Mouse (Mus musculus): Measurements from ENCODE around the gene Prdm10. TPM values are rescaled to one million over a fixed set of nuclear protein-coding genes. Genes with fewer than 3 reads are reported as not detected.

The Prdm10 gene
- polyA plus RNA-seq, 1 experiment from 2014 or later, result 7.7 TPM

GRCm38 (mm10) chr9:31243306-31243938 is 36.9 kb upstream of the Prdm10 start:
- Histone ChIP-seq H3K4me2 (ENCODE audit: low read depth, severe bottlenecking) (no peak overlapping the region), H3K27ac (replicated peaks; ENCODE audit: low read depth, low read length) (no peak overlapping the region), H3K36me3 (ENCODE audit: control insufficient read depth, insufficient read depth, low read length) (no peaks in the 10 kb centered on the region), H3K27me3 (ENCODE audit: control insufficient read depth, insufficient read depth, low read length) (no peaks in the 10 kb centered on the region), H3K9me3 (ENCODE audit: control insufficient read depth, low read length) (no peaks in the 10 kb centered on the region), H3K4me3 (ENCODE audit: low read depth, low read length) (no peak overlapping the region), H3K4me1 (ENCODE audit: control insufficient read depth, insufficient read depth, low read length) (no peaks in the 10 kb centered on the region), H3K9ac (ENCODE audit: low read length) (no peak overlapping the region)
- ATAC-seq (ENCODE audit: insufficient number of reproducible peaks, low FRiP score, low TSS enrichment, low read depth), result no peak
- 70% methylated on average over 18 of the region's 18 CpGs for WGBS
- no peak for DNase-seq (ENCODE audit: low spot score)

DNA sequence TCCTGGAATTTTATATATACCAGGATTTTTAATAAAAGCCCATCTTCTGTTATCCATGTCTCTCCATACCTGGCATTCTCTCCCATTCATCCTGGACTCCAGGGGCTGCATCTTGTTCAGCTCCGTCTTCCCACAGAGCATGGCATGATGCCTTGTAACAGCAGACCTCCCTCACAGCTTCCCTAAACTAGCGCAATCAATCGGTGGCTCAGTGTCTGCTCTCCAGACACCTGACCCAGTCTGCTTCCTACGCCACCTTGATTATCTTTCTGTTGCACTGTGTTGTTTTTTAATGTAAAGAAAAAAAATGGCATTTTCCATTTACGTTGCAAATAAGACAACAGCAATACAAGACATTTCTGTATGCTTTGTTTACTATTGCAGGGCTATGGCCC is 36.4 kb upstream of the Prdm10 start:
- no peaks in the 10 kb centered on the region for H3K27me3 ChIP-seq (ENCODE audit: control insufficient read depth, insufficient read depth, low read length)
- no peak for ATAC-seq (ENCODE audit: insufficient number of reproducible peaks, low FRiP score, low TSS enrichment, low read depth)
- H3K4me1 ChIP-seq (ENCODE audit: control insufficient read depth, insufficient read depth, low read length), result no peaks in the 10 kb centered on the region
- no peak overlapping the region for H3K9ac ChIP-seq (ENCODE audit: low read length)
- H3K27ac ChIP-seq (replicated peaks; ENCODE audit: low read depth, low read length), result no peak overlapping the region
- no peak overlapping the region for H3K4me2 ChIP-seq (ENCODE audit: low read depth, severe bottlenecking)
- 75% methylated on average over 5 of the region's 5 CpGs for WGBS
- H3K36me3 ChIP-seq (ENCODE audit: control insufficient read depth, insufficient read depth, low read length), result no peaks in the 10 kb centered on the region
- no peaks in the 10 kb centered on the region for H3K9me3 ChIP-seq (ENCODE audit: control insufficient read depth, low read length)
- no peak for DNase-seq (ENCODE audit: low spot score)
- H3K4me3 ChIP-seq (ENCODE audit: low read depth, low read length), result no peak overlapping the region

DNA sequence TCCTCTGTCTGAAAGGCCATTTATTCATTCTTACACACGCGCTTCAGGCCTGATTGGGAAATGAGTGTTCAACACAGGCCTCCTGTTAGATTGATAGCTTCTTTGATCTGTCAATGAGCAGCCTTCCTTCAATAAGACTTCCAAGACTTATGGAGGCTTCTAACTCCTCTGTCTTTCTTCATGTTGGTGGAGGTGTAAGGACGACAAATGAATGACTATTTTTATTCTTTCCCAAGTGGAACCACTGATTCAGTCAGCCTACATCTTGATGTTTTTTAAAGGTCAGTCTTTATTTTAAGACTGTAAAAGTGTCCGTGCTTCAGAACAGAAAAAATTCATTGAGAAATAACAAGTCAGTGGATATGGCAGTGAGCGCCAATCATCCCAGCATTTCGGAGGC is 35.3 kb upstream of the Prdm10 start:
- no peaks in the 10 kb centered on the region for H3K9me3 ChIP-seq (ENCODE audit: control insufficient read depth, low read length)
- no peaks in the 10 kb centered on the region for H3K36me3 ChIP-seq (ENCODE audit: control insufficient read depth, insufficient read depth, low read length)
- no peak overlapping the region for H3K4me2 ChIP-seq (ENCODE audit: low read depth, severe bottlenecking)
- H3K9ac ChIP-seq (ENCODE audit: low read length), result no peak overlapping the region
- DNase-seq (ENCODE audit: low spot score) (no peak), ATAC-seq (ENCODE audit: insufficient number of reproducible peaks, low FRiP score, low TSS enrichment, low read depth) (no peak)
- H3K27ac ChIP-seq (replicated peaks; ENCODE audit: low read depth, low read length), result no peak overlapping the region
- H3K27me3 ChIP-seq (ENCODE audit: control insufficient read depth, insufficient read depth, low read length), result no peaks in the 10 kb centered on the region
- H3K4me3 ChIP-seq (ENCODE audit: low read depth, low read length), result no peak overlapping the region
- 74% methylated on average over 6 of the region's 6 CpGs for WGBS
- no peaks in the 10 kb centered on the region for H3K4me1 ChIP-seq (ENCODE audit: control insufficient read depth, insufficient read depth, low read length)

DNA sequence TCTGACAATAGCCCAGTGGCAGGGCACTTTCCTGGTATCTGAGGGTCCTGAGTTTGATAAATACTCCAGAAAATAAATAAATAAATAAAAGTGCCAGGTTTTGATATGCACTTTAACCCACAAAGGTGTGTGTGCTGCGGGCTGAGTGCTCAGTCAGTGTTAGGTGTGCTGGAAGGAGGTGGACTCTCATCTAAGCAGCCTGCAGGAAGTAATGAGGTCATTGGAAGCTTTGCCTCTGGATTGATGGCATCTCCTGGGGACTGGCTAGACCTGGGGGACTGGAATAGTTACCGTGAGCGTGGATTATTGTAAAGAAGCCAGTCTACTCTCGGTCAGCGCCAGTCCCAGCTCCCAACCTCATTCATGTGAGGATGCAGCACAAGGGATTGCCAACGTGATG is 33.9 kb upstream of the Prdm10 start:
- WGBS, result 69% methylated on average over 6 of the region's 6 CpGs
- no peak for ATAC-seq (ENCODE audit: insufficient number of reproducible peaks, low FRiP score, low TSS enrichment, low read depth)
- H3K27me3 ChIP-seq (ENCODE audit: control insufficient read depth, insufficient read depth, low read length), result no peaks in the 10 kb centered on the region

GRCm38 (mm10) chr9:31247447-31248220 is 32.7 kb upstream of the Prdm10 start:
- no peaks in the 10 kb centered on the region for H3K36me3 ChIP-seq (ENCODE audit: control insufficient read depth, insufficient read depth, low read length)
- H3K4me2 ChIP-seq (ENCODE audit: low read depth, severe bottlenecking), result no peak overlapping the region
- no peak overlapping the region for H3K9ac ChIP-seq (ENCODE audit: low read length)
- no peak overlapping the region for H3K4me3 ChIP-seq (ENCODE audit: low read depth, low read length)
- H3K4me1 ChIP-seq (ENCODE audit: control insufficient read depth, insufficient read depth, low read length), result no peaks in the 10 kb centered on the region
- DNase-seq (ENCODE audit: low spot score), result no peak
- no peak overlapping the region for H3K27ac ChIP-seq (replicated peaks; ENCODE audit: low read depth, low read length)
- no peaks in the 10 kb centered on the region for H3K9me3 ChIP-seq (ENCODE audit: control insufficient read depth, low read length)
- 84% methylated on average over 8 of the region's 8 CpGs for WGBS
- no peak for ATAC-seq (ENCODE audit: insufficient number of reproducible peaks, low FRiP score, low TSS enrichment, low read depth)
- H3K27me3 ChIP-seq (ENCODE audit: control insufficient read depth, insufficient read depth, low read length), result no peaks in the 10 kb centered on the region

More for the DNA sequence above, 33.9 kb upstream of the Prdm10 start:
- no peak overlapping the region for H3K9ac ChIP-seq (ENCODE audit: low read length)
- no peaks in the 10 kb centered on the region for H3K9me3 ChIP-seq (ENCODE audit: control insufficient read depth, low read length)
- no peaks in the 10 kb centered on the region for H3K36me3 ChIP-seq (ENCODE audit: control insufficient read depth, insufficient read depth, low read length)
- no peak overlapping the region for H3K4me3 ChIP-seq (ENCODE audit: low read depth, low read length)
- no peak for DNase-seq (ENCODE audit: low spot score)
- no peak overlapping the region for H3K27ac ChIP-seq (replicated peaks; ENCODE audit: low read depth, low read length)
- H3K4me2 ChIP-seq (ENCODE audit: low read depth, severe bottlenecking), result no peak overlapping the region
- no peaks in the 10 kb centered on the region for H3K4me1 ChIP-seq (ENCODE audit: control insufficient read depth, insufficient read depth, low read length)

- H3K9me3 ChIP-seq (ENCODE audit: control insufficient read depth, low read length), result no peaks in the 10 kb centered on the region
- no peaks in the 10 kb centered on the region for H3K36me3 ChIP-seq (ENCODE audit: control insufficient read depth, insufficient read depth, low read length)
- 85% methylated on average over 10 of the region's 10 CpGs for WGBS
- ATAC-seq (ENCODE audit: insufficient number of reproducible peaks, low FRiP score, low TSS enrichment, low read depth) (no peak), DNase-seq (ENCODE audit: low spot score) (no peak)
- H3K27ac ChIP-seq (replicated peaks; ENCODE audit: low read depth, low read length), result no peak overlapping the region
- H3K4me3 ChIP-seq (ENCODE audit: low read depth, low read length), result no peak overlapping the region
- no peaks in the 10 kb centered on the region for H3K27me3 ChIP-seq (ENCODE audit: control insufficient read depth, insufficient read depth, low read length)
- H3K4me2 ChIP-seq (ENCODE audit: low read depth, severe bottlenecking), result no peak overlapping the region
- H3K4me1 ChIP-seq (ENCODE audit: control insufficient read depth, insufficient read depth, low read length), result no peaks in the 10 kb centered on the region
- H3K9ac ChIP-seq (ENCODE audit: low read length), result no peak overlapping the region
Measured at GRCm38 (mm10) chr9:31252182-31252799, 28.0 kb upstream of the Prdm10 start.

- DNase-seq (ENCODE audit: low spot score) (no peak), ATAC-seq (ENCODE audit: insufficient number of reproducible peaks, low FRiP score, low TSS enrichment, low read depth) (no peak)
- Histone ChIP-seq H3K9ac (ENCODE audit: low read length) (no peak overlapping the region), H3K4me3 (ENCODE audit: low read depth, low read length) (no peak overlapping the region), H3K27ac (replicated peaks; ENCODE audit: low read depth, low read length) (no peak overlapping the region), H3K4me2 (ENCODE audit: low read depth, severe bottlenecking) (no peak overlapping the region), H3K27me3 (ENCODE audit: control insufficient read depth, insufficient read depth, low read length) (no peaks in the 10 kb centered on the region), H3K9me3 (ENCODE audit: control insufficient read depth, low read length) (no peaks in the 10 kb centered on the region), H3K36me3 (ENCODE audit: control insufficient read depth, insufficient read depth, low read length) (no peaks in the 10 kb centered on the region), H3K4me1 (ENCODE audit: control insufficient read depth, insufficient read depth, low read length) (no peaks in the 10 kb centered on the region)
- WGBS, result 68% methylated on average over 10 of the region's 10 CpGs
Measured at GRCm38 (mm10) chr9:31253311-31253734, 27.0 kb upstream of the Prdm10 start.

DNA sequence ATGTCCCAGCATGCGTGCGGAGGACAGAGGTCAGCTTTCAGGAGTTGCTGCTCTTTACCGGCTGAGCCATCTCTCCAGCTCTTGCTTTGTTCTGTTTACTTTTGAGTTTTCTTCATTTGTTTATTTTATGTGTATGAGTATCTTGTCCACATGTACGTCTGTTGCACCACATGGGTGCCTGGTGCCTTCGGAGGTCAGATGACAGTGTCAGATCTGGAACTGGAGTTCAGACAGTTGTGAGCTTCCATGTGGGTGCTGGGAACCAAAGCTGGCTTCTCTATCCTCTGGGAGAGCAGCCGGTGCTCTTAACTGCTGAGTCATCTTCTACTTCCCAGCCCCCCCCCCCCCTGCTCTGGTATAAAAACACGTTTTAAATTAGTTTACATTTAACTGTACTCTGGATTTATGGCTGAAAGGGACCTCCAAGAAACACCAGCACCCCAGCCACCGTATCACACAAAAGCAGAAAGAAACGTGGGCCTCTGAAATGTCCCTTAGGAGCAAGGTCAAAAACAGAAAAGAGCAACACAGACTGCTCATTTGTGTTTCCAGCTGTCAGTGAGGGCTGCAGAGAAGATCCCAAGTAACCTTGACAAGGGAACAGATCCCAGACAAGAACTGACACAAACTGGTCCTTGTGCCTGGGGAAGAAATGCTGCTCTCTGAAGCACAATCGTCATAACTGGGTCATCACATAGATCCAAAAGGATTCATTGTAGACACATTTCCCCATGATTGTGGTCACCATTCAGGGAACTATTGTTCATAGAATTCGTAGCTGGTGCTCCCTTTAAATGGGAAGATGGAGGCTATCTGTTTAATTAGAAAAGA is 26.3 kb upstream of the Prdm10 start:
- Histone ChIP-seq H3K36me3 (ENCODE audit: control insufficient read depth, insufficient read depth, low read length) (no peaks in the 10 kb centered on the region), H3K27ac (replicated peaks; ENCODE audit: low read depth, low read length) (no peak overlapping the region), H3K4me2 (ENCODE audit: low read depth, severe bottlenecking) (no peak overlapping the region), H3K4me3 (ENCODE audit: low read depth, low read length) (no peak overlapping the region), H3K9me3 (ENCODE audit: control insufficient read depth, low read length) (no peaks in the 10 kb centered on the region), H3K4me1 (ENCODE audit: control insufficient read depth, insufficient read depth, low read length) (no peaks in the 10 kb centered on the region), H3K9ac (ENCODE audit: low read length) (no peak overlapping the region), H3K27me3 (ENCODE audit: control insufficient read depth, insufficient read depth, low read length) (no peaks in the 10 kb centered on the region)
- ATAC-seq (ENCODE audit: insufficient number of reproducible peaks, low FRiP score, low TSS enrichment, low read depth) (no peak), DNase-seq (ENCODE audit: low spot score) (no peak)
- WGBS, result 77% methylated on average over 11 of the region's 11 CpGs

Data from limb, embryonic 11.5 days (tissue).